Mouse (Mus musculus) liver, embryonic 14.5 days (tissue): ENCODE measurements around the gene Gm30083. TPM values are rescaled to one million over a fixed set of nuclear protein-coding genes. Genes with fewer than 3 reads are reported as not detected.

Experiments
- ATAC-seq: fragments of 200-750 bp; cut with Nextera tagmentation; 2 replicates; pipeline ENCODE4 v1.8.0; 2017; ENCODE audit warnings: moderate number of reproducible peaks, mild to moderate bottlenecking, moderate library complexity; ENCODE audit not compliant: insufficient read depth
- DNase-seq, 3 experiments: peaks; one replicate each; pipeline ENCODE4 v3.0.0-alpha.2; 2012 to 2013; ENCODE audit warnings: low read depth in 3 of 3, low spot score in 3 of 3
- H3K27ac ChIP-seq: fragments of 300-500 bp; sonication (generic); 2 replicates; pipeline ENCODE4 v1.5.1; 2014; ENCODE audit warnings: moderate library complexity, mild to moderate bottlenecking, control low read depth, inconsistent platforms
- H3K27me3 ChIP-seq: fragments of 300-500 bp; sonication (generic); 2 replicates; pipeline ENCODE4 v1.6.1; 2014; ENCODE audit warnings: mild to moderate bottlenecking, low read length, moderate library complexity; ENCODE audit not compliant: control insufficient read depth, insufficient read depth
- H3K36me3 ChIP-seq: fragments of 300-500 bp; sonication (generic); replicated peaks from 2 replicates; pipeline ENCODE4 v1.6.1; 2014; ENCODE audit warnings: low read depth; ENCODE audit not compliant: control insufficient read depth, insufficient read depth
- H3K4me1 ChIP-seq, 2 experiments: fragments of 200-500 bp in 1 of 2; fragments of 300-500 bp in 1 of 2; sonication (generic) in 1 of 2; replicated peaks; 2 replicates each; pipeline ENCODE4 v1.6.1; 2012 to 2014; ENCODE audit warnings: antibody characterized with exemption in 1 of 2, inconsistent platforms in 1 of 2, low read length in 1 of 2; ENCODE audit not compliant: control insufficient read depth in 2 of 2, insufficient read depth in 2 of 2
- H3K4me2 ChIP-seq: fragments of 300-500 bp; sonication (generic); 2 replicates; pipeline ENCODE4 v1.6.1; 2014; ENCODE audit warnings: low read depth, mild to moderate bottlenecking, control low read depth, moderate library complexity
- H3K4me3 ChIP-seq, 2 experiments: fragments of 200-500 bp in 1 of 2; fragments of 300-500 bp in 1 of 2; sonication (generic) in 1 of 2; 2 replicates each; pipeline ENCODE4 v1.5.1; 2012 to 2014; ENCODE audit warnings: low read depth in 2 of 2, low read length in 2 of 2, mild to moderate bottlenecking in 2 of 2, control low read depth in 1 of 2, inconsistent platforms in 1 of 2, moderate library complexity in 1 of 2; ENCODE audit not compliant: insufficient read depth in 1 of 2
- H3K9ac ChIP-seq: fragments of 300-500 bp; sonication (generic); replicated peaks from 2 replicates; pipeline ENCODE4 v1.6.1; 2014; ENCODE audit warnings: mild to moderate bottlenecking, control low read depth, moderate library complexity
- H3K9me3 ChIP-seq: fragments of 300-500 bp; sonication (generic); 2 replicates; pipeline ENCODE4 v1.6.1; 2016; ENCODE audit warnings: low read length, mixed read lengths; ENCODE audit not compliant: control insufficient read depth
- CTCF ChIP-seq: IDR thresholded peaks from 2 replicates; pipeline ENCODE4 v1.5.1; 2016; ENCODE audit warnings: antibody characterized with exemption, low read depth, control low read depth
- EP300 ChIP-seq: IDR thresholded peaks from 2 replicates; pipeline ENCODE4 v1.6.1; 2016; ENCODE audit warnings: antibody characterized with exemption, low read depth
- whole genome bisulfite sequencing: fragments of 180-500 bp; shearing (Covaris S2); extraction: QIAGEN DNeasy Blood & Tissue Kit; methylation state at CpG from one replicate; pipeline ENCODE4 v1.1.7; 2014; ENCODE audit not compliant: insufficient replicate concordance; 5-methylcytosine and 5-hydroxymethylcytosine counted together
- polyA plus RNA-seq, 2 experiments: library from polyadenylated mRNA; depleted of rRNA in 1 of 2; stranded (reverse) in 1 of 2; unstranded in 1 of 2; fragments of >200 nt; fragmentation: Nextera tagmentation in 1 of 2; extraction: Ambion mirVana in 1 of 2; gene quantifications; 2 replicates each; pipeline versions ENCODE4 v1.2.1 to v1.2.3; 2012 to 2014

Gm30083 gene
- polyA plus RNA-seq, 2 experiments: not detected

- no peaks in the 10 kb centered on the region for H3K9me3 ChIP-seq
- DNase-seq (no peak), ATAC-seq (no peak)
- H3K27ac ChIP-seq: no peak overlapping the region
- no peak for TF ChIP-seq EP300
- TF ChIP-seq CTCF: no peak
- no peak overlapping the region for H3K4me3 ChIP-seq
- WGBS: 70% methylated on average over 8 of the region's 8 CpGs
- H3K4me1 ChIP-seq: no peaks in the 10 kb centered on the region
- no peak overlapping the region for H3K9ac ChIP-seq
- no peaks in the 10 kb centered on the region for H3K36me3 ChIP-seq
- no peaks in the 10 kb centered on the region for H3K27me3 ChIP-seq
- H3K4me2 ChIP-seq: no peak overlapping the region
Measured at GRCm38 (mm10) chr14:34033841-34034610, 19.0 kb upstream of the Gm30083 start.

- Histone ChIP-seq H3K4me1 (no peaks in the 10 kb centered on the region), H3K36me3 (no peaks in the 10 kb centered on the region), H3K27ac (no peak overlapping the region), H3K4me3 (no peak overlapping the region), H3K4me2 (no peak overlapping the region), H3K9me3 (no peaks in the 10 kb centered on the region), H3K9ac (no peak overlapping the region), H3K27me3 (no peaks in the 10 kb centered on the region)
- DNase-seq: no peak
- no peak for ATAC-seq
- no peak for TF ChIP-seq EP300
- no peak for TF ChIP-seq CTCF
- 41% methylated on average over 2 of the region's 2 CpGs for WGBS
Measured at GRCm38 (mm10) chr14:34026710-34027109, 11.7 kb upstream of the Gm30083 start.

- Histone ChIP-seq H3K4me2 (no peak overlapping the region), H3K4me1 (no peaks in the 10 kb centered on the region), H3K27ac (no peak overlapping the region), H3K4me3 (no peak overlapping the region), H3K36me3 (no peaks in the 10 kb centered on the region), H3K27me3 (no peaks in the 10 kb centered on the region), H3K9ac (no peak overlapping the region), H3K9me3 (no peaks in the 10 kb centered on the region)
- 56% methylated on average over 2 of the region's 2 CpGs for WGBS
- DNase-seq: no peak
- TF ChIP-seq CTCF (no peak), EP300 (no peak)
- ATAC-seq: no peak
Measured at GRCm38 (mm10) chr14:34016938-34017337, 2.0 kb upstream of the Gm30083 start.

GRCm38 (mm10) chr14:34016381-34016780 is 1.4 kb upstream of the Gm30083 start, which contains the start of gene Gm5460:
Gene Gm5460 (plus strand): TSS chr14:34016758.
- no peak for TF ChIP-seq EP300
- no peak for TF ChIP-seq CTCF
- 64% methylated on average over 4 of the region's 4 CpGs for WGBS
- no peak for DNase-seq
- H3K36me3 ChIP-seq: no peaks in the 10 kb centered on the region
- no peaks in the 10 kb centered on the region for H3K4me1 ChIP-seq
- H3K9me3 ChIP-seq: no peaks in the 10 kb centered on the region
- ATAC-seq: no peak
- H3K27me3 ChIP-seq: no peaks in the 10 kb centered on the region
- H3K27ac ChIP-seq: no peak within 1 kb of the TSS
- no peak within 1 kb of the TSS for H3K4me2 ChIP-seq
- H3K9ac ChIP-seq: no peak within 1 kb of the TSS
- no peak within 1 kb of the TSS for H3K4me3 ChIP-seq

- DNase-seq: no peak
- Histone ChIP-seq H3K9ac (no peak overlapping the region), H3K27ac (no peak overlapping the region), H3K9me3 (no peaks in the 10 kb centered on the region), H3K4me3 (no peak overlapping the region), H3K4me1 (no peaks in the 10 kb centered on the region), H3K36me3 (no peaks in the 10 kb centered on the region), H3K27me3 (no peaks in the 10 kb centered on the region), H3K4me2 (no peak overlapping the region)
- TF ChIP-seq CTCF (no peak), EP300 (no peak)
- no peak for ATAC-seq
- WGBS: 52% methylated on average over 5 of the region's 5 CpGs
Measured at GRCm38 (mm10) chr14:34002358-34002757, 12.6 kb downstream of the Gm30083 start.
